Mouse (Mus musculus): ENCODE data around the gene Mta3. TPM values are rescaled to one million over a fixed set of nuclear protein-coding genes. Genes with fewer than 3 reads are reported as not detected.

The Mta3 gene
- polyA plus RNA-seq, 1 experiment, result 33.0 TPM

DNA sequence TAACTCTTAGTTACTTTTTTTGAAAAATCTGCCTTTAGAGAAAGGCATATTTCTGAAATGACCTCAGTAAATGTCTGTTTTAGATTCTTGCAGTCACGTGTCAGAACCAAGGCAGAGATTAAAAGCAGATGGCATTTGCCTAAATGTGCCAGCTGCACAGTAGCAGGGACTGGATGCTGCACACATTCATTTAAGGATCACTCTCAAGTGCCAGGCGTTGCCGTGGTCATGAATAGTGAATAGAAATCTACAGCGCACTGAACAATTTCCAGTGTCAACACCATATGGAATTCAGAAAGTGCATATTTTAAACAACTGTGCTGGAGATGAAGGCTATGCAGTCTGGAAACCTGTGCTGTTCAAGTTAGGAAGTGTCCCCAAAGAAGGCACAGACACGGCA lies 76.8 kb downstream of the Mta3 start:
- no peaks in the 10 kb centered on the region for H3K27me3 ChIP-seq (replicated peaks; ENCODE audit: control insufficient read depth, insufficient read depth, low read length)
- WGBS, result 92% methylated on average over 5 of the region's 5 CpGs
- H3K4me1 ChIP-seq (ENCODE audit: control insufficient read depth, insufficient read depth, low read length), result no peaks in the 10 kb centered on the region
- H3K4me3 ChIP-seq (ENCODE audit: insufficient read depth, low read depth, low read length), result no peak overlapping the region
- H3K36me3 ChIP-seq (ENCODE audit: control insufficient read depth, insufficient read depth, low read length), result no peaks in the 10 kb centered on the region; the same call in 1 of the 2 replicates
- no peak for DNase-seq
- no peak overlapping the region for H3K27ac ChIP-seq (ENCODE audit: insufficient read depth, low read depth, low read length)
- TF ChIP-seq CTCF (conservative IDR thresholded peaks at IDR 0.05; ENCODE audit: insufficient read depth, insufficient read length, low read depth, low read length), result no peak
- no peak for TF ChIP-seq POLR2A (IDR thresholded peaks at IDR 0.05; ENCODE audit: low read depth, low read length)

DNA sequence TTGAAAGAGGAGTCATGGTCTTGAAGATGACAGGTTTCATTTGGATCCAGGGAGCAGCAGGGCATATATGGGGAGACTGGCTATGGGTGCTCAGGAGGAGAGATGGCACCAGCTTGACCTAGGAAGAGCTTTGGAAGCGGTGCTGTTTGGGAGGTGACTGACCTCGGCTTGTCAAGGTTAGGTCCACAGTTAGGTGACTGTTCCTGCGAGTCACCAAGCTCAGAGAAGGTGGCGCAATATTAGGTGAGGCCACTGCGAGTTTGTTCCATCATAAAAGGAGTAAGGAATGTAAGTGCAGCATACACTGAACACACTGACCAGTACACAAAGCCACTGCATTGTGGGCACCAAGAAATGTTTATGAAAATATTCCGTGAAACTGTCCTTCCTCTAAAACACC lies 80.5 kb downstream of the Mta3 start:
- no peak for DNase-seq
- Histone ChIP-seq H3K4me1 (ENCODE audit: control insufficient read depth, insufficient read depth, low read length) (no peaks in the 10 kb centered on the region), H3K4me3 (ENCODE audit: insufficient read depth, low read depth, low read length) (no peak overlapping the region), H3K27me3 (replicated peaks; ENCODE audit: control insufficient read depth, insufficient read depth, low read length) (no peaks in the 10 kb centered on the region), H3K36me3 (ENCODE audit: control insufficient read depth, insufficient read depth, low read length) (no peaks in the 10 kb centered on the region; the same call in 1 of the 2 replicates), H3K27ac (ENCODE audit: insufficient read depth, low read depth, low read length) (no peak overlapping the region)
- WGBS, result 93% methylated on average over 6 of the region's 6 CpGs
- TF ChIP-seq CTCF (conservative IDR thresholded peaks at IDR 0.05; ENCODE audit: insufficient read depth, insufficient read length, low read depth, low read length), result no peak
- TF ChIP-seq POLR2A (IDR thresholded peaks at IDR 0.05; ENCODE audit: low read depth, low read length), result no peak

DNA sequence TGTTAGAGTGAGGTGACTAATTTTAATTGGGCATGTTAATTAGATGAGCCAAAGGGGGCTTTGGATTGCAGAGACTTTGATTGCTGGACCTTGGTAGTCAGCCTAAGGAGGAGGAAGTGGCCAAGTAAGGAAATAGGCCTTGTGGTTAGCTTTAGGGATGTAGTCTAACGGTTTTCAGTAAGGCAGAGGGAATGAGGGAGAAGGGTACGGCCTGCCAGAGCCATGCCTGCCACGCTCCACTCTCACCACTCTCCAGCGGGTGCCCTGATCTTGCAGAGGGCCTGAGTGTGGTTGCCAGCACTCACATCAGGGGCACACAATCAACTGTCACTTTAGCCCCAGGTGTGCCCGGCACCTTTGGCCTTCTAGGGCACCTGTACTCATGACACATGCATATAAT lies 84.2 kb downstream of the Mta3 start:
- no peak for TF ChIP-seq POLR2A (IDR thresholded peaks at IDR 0.05; ENCODE audit: low read depth, low read length)
- TF ChIP-seq CTCF (conservative IDR thresholded peaks at IDR 0.05; ENCODE audit: insufficient read depth, insufficient read length, low read depth, low read length), result no peak
- no peak for DNase-seq
- Histone ChIP-seq H3K36me3 (ENCODE audit: control insufficient read depth, insufficient read depth, low read length) (no peaks in the 10 kb centered on the region; the same call in 1 of the 2 replicates), H3K4me3 (ENCODE audit: insufficient read depth, low read depth, low read length) (no peak overlapping the region), H3K4me1 (ENCODE audit: control insufficient read depth, insufficient read depth, low read length) (no peaks in the 10 kb centered on the region), H3K27me3 (replicated peaks; ENCODE audit: control insufficient read depth, insufficient read depth, low read length) (no peaks in the 10 kb centered on the region), H3K27ac (ENCODE audit: insufficient read depth, low read depth, low read length) (no peak overlapping the region)
- WGBS, result 78% methylated on average over 5 of the region's 5 CpGs

DNA sequence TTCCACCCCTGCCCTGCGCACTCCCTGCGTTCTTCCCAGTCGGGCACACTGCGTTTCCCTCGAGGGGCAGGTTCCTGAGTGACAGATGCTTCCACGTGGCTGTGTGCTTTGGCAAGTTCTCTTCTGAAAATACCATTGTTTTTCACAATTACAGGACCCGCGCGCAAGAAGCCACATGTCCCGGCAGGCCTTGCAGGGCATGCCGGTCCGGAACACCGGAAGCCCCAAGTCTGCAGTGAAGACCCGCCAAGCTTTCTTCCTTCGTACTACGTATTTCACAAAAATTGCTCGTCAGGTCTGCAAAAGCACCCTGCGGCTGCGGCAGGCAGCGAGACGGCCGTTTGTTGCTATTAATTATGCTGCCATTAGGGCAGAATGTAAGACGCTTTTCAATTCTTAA lies 86.4 kb downstream of the Mta3 start:
- no peaks in the 10 kb centered on the region; the same call in 1 of the 2 replicates for H3K36me3 ChIP-seq (ENCODE audit: control insufficient read depth, insufficient read depth, low read length)
- TF ChIP-seq POLR2A (IDR thresholded peaks at IDR 0.05; ENCODE audit: low read depth, low read length) (no peak), CTCF (conservative IDR thresholded peaks at IDR 0.05; ENCODE audit: insufficient read depth, insufficient read length, low read depth, low read length) (no peak)
- H3K27ac ChIP-seq (ENCODE audit: insufficient read depth, low read depth, low read length), result no peak overlapping the region
- H3K4me3 ChIP-seq (ENCODE audit: insufficient read depth, low read depth, low read length), result no peak overlapping the region
- DNase-seq, result no peak
- no peaks in the 10 kb centered on the region for H3K27me3 ChIP-seq (replicated peaks; ENCODE audit: control insufficient read depth, insufficient read depth, low read length)
- no peaks in the 10 kb centered on the region for H3K4me1 ChIP-seq (ENCODE audit: control insufficient read depth, insufficient read depth, low read length)
- WGBS, result 87% methylated on average over 23 of the region's 23 CpGs

DNA sequence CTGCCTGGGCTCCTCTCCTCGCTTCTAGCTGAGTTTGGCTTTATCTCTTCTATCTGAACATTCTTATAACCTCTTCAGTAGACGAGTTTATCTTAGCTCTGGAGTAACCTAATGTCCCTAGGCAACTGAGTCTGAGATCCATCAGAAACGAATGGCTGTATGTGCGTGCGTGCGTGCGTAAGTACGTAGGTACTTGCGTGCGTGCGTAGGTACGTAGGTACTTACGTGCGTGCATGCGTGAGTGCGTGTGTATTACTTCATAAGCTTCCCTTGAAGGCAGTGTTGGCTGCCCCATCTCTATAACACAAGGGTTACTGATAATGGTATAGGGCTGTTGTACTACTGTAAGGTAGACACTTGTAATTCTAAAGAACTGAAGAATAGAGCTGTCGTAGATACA lies 89.2 kb downstream of the Mta3 start:
- no peak for DNase-seq
- Histone ChIP-seq H3K4me1 (ENCODE audit: control insufficient read depth, insufficient read depth, low read length) (no peaks in the 10 kb centered on the region), H3K27ac (ENCODE audit: insufficient read depth, low read depth, low read length) (no peak overlapping the region), H3K4me3 (ENCODE audit: insufficient read depth, low read depth, low read length) (no peak overlapping the region), H3K27me3 (replicated peaks; ENCODE audit: control insufficient read depth, insufficient read depth, low read length) (no peaks in the 10 kb centered on the region), H3K36me3 (ENCODE audit: control insufficient read depth, insufficient read depth, low read length) (no peaks in the 10 kb centered on the region; the same call in 1 of the 2 replicates)
- TF ChIP-seq CTCF (conservative IDR thresholded peaks at IDR 0.05; ENCODE audit: insufficient read depth, insufficient read length, low read depth, low read length), result no peak
- no peak for TF ChIP-seq POLR2A (IDR thresholded peaks at IDR 0.05; ENCODE audit: low read depth, low read length)
- WGBS, result 97% methylated on average over 17 of the region's 17 CpGs

DNA sequence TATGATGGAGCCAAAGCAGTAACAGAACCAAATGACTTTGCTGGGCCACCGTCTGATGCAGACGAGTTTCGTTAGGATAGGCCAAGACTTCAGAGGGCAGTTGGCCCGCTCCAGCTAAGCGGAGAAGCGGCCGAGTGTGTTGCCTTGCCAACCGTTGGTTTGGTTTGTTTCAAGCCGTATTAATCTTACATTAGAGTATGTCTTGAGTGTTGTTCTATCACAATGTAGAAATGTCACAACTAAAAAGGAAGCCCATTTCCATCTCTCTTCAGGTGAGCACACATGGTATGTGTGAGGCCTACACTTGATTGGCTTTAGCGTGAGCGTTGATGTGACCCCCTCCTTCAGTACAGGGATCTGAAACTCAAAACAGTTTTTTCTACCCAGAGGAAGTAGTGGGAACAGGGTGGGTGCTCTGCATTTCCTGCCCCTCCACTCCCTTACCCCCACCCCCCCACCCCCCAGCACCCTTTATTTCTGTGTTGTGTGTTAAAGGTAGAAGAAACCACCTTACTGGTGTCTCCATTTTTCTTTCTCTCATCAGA lies 93.6 kb downstream of the Mta3 start:
- TF ChIP-seq CTCF (conservative IDR thresholded peaks at IDR 0.05; ENCODE audit: insufficient read depth, insufficient read length, low read depth, low read length) (no peak), POLR2A (IDR thresholded peaks at IDR 0.05; ENCODE audit: low read depth, low read length) (no peak)
- no peaks in the 10 kb centered on the region for H3K4me1 ChIP-seq (ENCODE audit: control insufficient read depth, insufficient read depth, low read length)
- no peaks in the 10 kb centered on the region for H3K36me3 ChIP-seq (ENCODE audit: control insufficient read depth, insufficient read depth, low read length)
- H3K27ac ChIP-seq (ENCODE audit: insufficient read depth, low read depth, low read length), result no peak overlapping the region
- no peaks in the 10 kb centered on the region for H3K27me3 ChIP-seq (replicated peaks; ENCODE audit: control insufficient read depth, insufficient read depth, low read length)
- no peak overlapping the region for H3K4me3 ChIP-seq (ENCODE audit: insufficient read depth, low read depth, low read length)
- 90% methylated on average over 11 of the region's 11 CpGs for WGBS
- DNase-seq, result no peak

DNA sequence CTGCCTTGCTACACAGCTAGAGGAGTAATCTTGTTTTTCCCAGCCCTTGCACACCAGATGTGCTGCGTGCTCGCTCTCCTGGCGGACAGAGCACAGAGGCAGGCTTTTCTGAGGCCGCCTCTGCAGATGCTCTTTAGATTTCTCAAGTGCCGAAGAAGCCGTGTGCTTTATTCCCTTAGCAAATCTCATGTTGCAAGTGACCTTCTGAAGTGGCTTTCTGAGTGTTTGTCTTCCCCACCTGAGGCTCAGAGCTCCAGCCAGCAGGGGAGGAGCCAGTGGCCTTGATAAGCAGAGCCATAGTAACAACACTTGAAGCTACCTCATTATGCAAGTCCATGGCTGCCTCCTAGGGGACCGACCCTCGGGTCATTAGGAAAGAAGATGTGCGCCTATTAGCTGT lies 98.0 kb downstream of the Mta3 start:
- 88% methylated on average over 9 of the region's 9 CpGs for WGBS
- Histone ChIP-seq H3K27ac (ENCODE audit: insufficient read depth, low read depth, low read length) (no peak overlapping the region), H3K36me3 (ENCODE audit: control insufficient read depth, insufficient read depth, low read length) (no peaks in the 10 kb centered on the region), H3K4me1 (ENCODE audit: control insufficient read depth, insufficient read depth, low read length) (no peaks in the 10 kb centered on the region), H3K4me3 (ENCODE audit: insufficient read depth, low read depth, low read length) (no peak overlapping the region), H3K27me3 (replicated peaks; ENCODE audit: control insufficient read depth, insufficient read depth, low read length) (no peaks in the 10 kb centered on the region)
- DNase-seq, result no peak
- TF ChIP-seq POLR2A (IDR thresholded peaks at IDR 0.05; ENCODE audit: low read depth, low read length) (no peak), CTCF (conservative IDR thresholded peaks at IDR 0.05; ENCODE audit: insufficient read depth, insufficient read length, low read depth, low read length) (no peak)

Measured in kidney, adult 2 months (tissue).